Mouse (Mus musculus): ENCODE results near the gene Htr1b.

Gene Htr1b

DNA sequence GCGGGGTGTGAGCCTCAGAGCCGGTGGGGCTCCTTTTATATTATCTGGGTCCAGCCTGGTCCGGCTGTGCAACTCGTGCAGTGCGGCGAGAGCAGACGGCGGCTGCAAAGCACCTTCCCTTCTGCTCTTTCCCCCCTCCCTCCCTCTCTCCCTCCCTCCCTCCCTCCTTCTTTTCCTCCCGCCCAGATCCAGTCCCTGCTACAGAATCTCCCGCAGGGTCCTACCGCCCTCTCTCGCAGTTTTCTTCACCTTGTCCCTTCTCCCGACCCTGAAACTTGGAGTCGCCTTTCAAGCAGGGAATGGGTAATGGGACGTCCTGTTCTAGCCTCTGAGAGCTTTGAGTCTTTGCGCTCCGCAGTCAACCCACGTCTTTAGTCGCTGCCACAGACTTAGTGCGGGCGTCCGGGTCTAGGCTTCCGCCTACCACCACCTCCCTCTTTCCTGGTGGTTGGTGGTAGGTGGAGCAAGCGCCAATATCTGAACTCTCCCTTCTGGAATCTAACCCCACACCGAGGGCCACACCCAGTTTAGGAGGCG is at the start of gene Htr1b:
Gene Htr1b, minus strand, starts transcription at position 392 of the 537 bp plus-strand sequence.
- DNase-seq (ENCODE audit: extremely low spot score, low spot score), result peak; percentile 72

DNA sequence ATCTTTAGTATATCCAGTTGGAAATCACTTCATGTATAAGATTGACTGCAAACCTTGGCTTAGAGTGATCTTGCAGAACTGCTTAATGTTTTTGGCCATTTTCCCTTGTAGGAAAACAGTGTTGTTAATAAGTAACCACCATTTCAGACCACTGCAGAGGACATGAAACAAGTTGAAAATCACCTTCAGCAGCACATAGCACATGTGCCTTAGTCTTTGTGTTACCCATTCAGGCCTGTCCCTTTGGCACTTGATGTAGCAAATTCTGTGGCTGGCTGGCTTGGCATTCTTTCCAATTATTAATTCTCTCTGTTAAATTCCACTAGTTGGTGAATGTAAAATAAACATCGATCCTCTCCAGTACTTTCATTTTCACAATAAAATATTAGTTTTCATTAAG is 43.1 kb upstream of the Htr1b start:
- DNase-seq (ENCODE audit: extremely low spot score, low spot score), result no peak

DNA sequence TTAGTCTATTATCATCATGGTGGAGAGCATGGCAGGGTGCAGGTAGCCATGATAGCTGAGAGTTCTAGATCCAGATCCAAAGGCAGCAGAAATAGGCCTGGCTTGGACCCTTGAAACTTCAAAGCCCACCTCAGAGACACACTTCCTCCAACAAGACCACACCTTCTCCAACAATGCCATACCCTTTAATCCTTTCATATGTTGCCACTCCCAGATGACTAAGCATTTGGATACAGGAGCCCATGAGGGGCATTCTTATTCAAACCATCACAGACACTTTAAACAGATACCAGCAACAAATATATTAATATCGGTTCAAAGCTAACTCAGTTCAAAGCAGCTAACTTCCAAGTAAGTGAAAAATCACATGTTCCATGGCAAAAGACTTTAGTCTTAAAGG is 3.9 kb upstream of the Htr1b start:
- DNase-seq (ENCODE audit: extremely low spot score, low spot score), result no peak

DNA sequence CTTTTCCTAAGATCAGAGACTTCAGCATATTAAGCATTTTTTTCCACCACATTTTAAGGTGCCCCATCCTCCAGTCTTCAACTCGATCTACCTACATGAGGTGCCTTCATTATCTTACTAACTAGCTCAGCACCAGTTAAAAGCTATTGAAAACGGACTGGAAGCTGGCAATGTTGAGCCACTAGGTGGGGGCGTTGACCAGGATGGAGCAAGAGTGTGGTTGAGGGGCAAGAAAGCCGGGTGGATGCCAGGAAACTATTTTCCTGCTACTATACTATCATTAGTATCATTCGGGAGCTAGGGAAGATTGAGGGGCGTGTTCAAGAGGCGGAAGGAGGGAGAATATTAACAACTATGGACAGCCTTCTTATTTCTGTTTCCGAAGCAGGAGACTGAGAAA is 1.5 kb upstream of the Htr1b start:
- peak; percentile 28 for DNase-seq (ENCODE audit: extremely low spot score, low spot score)

DNA sequence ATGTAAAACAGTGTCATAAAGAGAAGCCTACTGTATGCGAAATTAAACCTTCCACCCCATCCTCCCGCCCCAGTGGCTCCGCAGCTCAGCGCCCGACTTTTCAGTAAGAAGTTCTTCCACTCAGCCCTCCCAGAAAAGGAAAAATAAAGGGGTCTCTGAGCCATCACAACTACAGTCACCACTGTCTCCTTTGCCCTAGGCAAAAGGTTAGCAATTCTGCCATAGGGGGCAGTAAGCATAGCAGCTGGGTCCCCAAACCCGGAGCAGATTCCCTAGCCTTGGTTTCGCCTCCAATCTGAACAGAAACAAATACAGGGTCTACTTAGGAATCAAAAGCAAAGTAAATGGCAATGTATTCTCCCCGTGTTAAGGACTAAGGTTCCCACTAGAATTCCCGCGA is 535 bp upstream of the Htr1b start:
- peak; percentile 36 for DNase-seq (ENCODE audit: extremely low spot score, low spot score)

DNA sequence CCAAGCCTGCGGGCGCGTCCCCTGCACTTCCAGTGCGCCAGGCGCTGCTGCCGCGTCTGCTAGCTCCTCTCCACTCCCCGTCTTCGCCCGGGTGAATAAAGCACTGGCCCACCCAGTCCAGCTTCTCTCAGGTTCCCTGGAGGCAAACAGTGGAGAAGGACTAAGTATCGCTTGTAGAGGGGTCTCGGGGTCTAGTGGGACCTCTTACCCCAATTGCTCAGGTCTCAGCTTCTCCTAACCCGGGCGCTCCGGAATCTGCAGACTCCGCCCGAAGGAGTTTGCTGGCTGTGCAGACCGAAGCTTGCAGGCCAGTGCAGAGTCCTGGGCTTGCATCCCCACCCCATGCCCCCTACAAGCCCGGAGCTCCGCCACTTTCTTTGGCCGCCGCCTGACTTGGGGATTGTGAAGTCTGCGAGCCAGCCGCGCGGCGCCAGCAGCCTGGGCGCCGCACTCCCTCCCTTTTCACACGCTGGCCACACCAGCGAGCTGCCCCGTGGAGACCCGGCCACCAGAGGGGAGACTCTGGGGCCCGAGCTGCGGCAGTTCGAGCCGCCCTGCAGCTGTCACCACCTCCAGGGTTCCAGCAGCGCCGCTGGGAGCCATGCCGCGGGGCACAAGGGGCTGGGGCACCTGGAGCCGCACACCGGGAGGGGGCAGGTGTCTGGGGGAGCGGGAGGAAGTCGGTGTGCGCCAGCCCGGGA is 742 bp downstream of the Htr1b start:
- DNase-seq (ENCODE audit: extremely low spot score, low spot score), result peak; percentile 77

DNA sequence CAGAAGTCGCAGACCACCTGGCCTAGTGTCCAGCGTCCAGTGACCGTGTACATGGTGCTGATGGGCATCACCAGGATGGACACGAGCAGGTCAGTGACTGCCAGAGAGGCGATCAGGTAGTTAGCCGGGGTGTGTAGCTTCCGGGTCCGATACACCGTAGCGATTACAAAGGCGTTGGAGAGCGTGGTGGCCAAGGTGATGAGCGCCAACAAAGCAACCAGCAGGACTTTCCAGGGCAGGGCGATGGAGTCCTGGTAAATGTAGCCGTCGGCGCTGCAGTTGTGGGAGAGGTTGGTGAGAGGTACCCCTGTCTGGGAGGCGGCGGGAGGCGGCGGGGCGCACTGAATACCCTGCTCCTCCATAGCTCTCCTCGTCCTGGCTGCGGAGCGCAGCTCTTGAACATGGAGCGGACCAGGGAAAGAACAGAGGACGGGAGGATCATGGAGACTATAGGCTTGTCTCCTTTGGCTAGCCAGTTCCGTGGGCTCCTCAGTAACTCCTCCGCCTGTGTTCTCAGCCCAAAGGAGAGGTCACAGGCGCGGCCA is 1.4 kb downstream of the Htr1b start:
- DNase-seq (ENCODE audit: extremely low spot score, low spot score), result no peak

DNA sequence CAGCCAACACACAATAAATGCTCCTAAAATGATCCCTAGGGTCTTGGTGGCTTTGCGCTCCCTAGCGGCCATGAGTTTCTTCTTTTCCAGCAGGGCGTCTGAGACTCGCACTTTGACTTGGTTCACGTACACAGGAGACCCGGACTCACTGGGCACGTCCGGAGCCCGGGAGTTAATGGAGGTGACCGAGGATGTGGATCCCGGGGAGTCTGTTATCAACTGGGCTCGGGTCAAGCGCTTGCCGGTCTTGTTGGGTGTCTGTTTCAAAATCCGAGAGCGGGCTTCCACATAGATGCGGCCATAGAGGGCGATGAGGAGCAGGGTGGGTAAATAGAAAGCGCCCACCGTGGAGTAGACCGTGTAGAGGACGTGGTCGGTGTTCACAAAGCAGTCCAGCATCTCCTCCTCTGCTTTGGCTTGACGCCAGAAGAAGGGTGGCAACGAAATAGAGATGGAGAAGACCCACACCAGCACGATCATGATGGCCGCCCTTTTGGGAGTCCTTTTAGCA is 2.0 kb downstream of the Htr1b start:
- DNase-seq (ENCODE audit: extremely low spot score, low spot score), result peak; percentile 39

DNA sequence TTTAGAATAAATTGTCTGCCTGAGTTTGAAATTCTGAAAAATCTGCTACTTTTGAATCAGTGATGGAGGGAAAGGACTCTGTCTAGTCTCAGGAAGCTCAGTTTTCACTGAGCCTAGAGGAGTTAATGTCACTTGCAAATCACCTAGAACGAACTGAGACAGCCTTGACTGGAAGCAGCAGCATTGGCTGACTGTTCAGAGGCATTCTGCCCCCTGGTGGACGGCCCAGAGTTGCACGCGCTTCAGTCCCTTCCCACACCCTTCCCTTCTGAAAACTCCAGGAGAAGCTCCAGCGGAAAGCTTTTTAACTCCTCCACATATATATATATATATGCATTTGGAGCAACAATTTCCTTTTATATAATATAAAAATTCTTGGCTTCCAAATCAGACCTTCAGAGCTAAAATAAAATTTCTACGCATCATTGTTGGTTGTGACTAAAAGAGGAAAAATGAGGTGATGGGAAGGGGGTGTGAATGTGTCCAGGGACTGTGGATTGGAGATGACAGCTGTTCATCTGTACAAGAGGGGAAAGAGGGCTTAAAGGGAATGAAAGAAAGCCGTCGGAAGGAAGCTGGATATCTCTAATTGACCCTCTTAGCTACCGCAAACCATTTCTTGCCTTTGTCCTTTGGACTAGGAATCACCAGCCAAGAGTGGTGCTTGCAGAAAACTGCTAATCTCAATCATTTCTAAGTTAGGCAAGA is 6.6 kb downstream of the Htr1b start:
- peak; percentile 74 for DNase-seq (ENCODE audit: extremely low spot score, low spot score)

DNA sequence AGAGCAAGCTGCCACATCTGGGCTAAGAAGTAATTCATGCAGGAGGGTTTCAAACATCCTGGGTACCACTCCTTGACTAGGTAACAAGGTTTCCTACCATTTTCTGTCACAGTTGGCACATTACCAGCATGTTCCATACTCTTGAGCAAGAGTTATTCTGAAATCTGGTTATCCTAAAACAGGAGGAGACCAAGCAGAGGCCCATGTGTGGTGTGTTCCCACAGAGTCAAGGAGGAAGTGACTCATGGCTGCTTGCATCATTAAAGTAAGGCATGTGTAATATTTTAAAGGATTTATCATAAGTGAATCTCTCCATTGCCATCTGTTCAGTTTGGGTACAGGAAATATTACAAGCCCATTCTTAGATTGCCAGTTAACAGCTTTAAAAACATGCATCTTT is 7.7 kb downstream of the Htr1b start:
- DNase-seq (ENCODE audit: extremely low spot score, low spot score), result no peak

DNA sequence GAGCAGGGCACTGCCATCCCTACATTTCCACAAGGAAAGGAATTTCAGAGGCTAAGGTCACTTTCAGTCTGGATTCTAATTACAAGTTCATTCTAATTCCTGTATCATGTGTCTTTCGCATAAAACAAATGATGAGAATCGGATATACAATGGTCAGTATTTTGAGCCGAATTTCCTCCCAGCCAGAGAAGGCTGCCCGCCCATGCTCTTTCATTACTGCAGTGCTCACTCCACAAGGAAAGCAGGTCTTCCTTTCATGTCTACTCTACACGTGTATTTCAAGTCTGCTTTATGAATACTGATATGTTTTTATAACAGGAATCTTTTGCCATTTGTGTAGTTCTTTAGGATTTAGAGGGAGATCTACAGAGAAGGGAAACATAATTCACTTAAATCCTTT is 10.8 kb downstream of the Htr1b start:
- DNase-seq (ENCODE audit: extremely low spot score, low spot score), result no peak

DNA sequence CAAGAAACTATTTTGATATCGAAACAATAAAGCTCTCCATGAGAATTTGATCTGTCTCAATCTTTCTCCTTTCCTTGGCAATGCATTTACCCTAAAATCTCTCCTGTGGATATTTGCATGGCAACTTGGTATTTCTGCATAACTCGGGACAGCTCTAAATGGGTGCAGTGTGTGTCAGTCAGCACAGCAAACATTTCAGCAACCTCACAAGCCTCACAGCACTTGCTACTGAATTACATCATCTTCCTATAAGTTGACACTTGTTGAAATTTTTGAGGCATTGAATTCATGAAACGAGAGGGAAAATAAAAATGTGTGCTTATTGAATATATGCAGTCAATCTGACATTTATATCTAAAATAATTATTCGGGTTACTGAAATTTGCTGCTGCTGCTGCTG is 22.6 kb downstream of the Htr1b start:
- DNase-seq (ENCODE audit: extremely low spot score, low spot score), result no peak

All from neural tube, embryonic 10.5 days (tissue).